Mouse (Mus musculus): Measurements from ENCODE around the gene 4930469K13Rik. TPM values are rescaled to one million over a fixed set of nuclear protein-coding genes. Genes with fewer than 3 reads are reported as not detected.

Gene 4930469K13Rik
- polyA plus RNA-seq, 1 experiment from 2014 or later = 0.74 TPM

DNA sequence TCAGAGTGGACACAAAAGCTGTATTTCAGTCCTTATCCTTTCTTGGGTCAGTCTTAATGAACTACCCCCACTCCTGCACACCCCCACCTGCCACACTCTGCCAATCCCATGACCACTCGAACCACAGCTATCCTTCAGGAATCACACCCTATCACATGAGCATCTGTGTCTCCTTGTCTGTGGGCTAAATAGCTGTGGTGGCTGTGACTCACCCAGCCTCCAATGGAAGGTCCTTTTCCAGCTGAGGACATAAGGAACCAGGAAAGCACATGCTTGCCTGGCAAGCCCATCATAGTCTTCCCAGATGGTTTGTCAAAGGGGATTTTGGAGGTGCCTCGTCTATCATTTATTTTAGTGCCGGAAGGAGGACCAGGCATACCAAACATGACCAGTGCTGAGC lies 20.0 kb upstream of the 4930469K13Rik start:
- Histone ChIP-seq H3K4me3 (ENCODE audit: low read depth, low read length) (no peak overlapping the region), H3K27me3 (replicated peaks; ENCODE audit: control insufficient read depth, insufficient read depth, low read length) (no peaks in the 10 kb centered on the region), H3K27ac (ENCODE audit: low read depth) (no peak overlapping the region), H3K9ac (ENCODE audit: low read length) (no peak overlapping the region), H3K36me3 (ENCODE audit: control insufficient read depth, insufficient read depth, low read length) (no peaks in the 10 kb centered on the region), H3K9me3 (ENCODE audit: control insufficient read depth, low read length) (no peaks in the 10 kb centered on the region), H3K4me1 (replicated peaks; ENCODE audit: control insufficient read depth, insufficient read depth, low read length) (no peaks in the 10 kb centered on the region; the same call in 1 of the 2 replicates), H3K4me2 (ENCODE audit: low read length) (no peak overlapping the region)
- DNase-seq (ENCODE audit: low spot score) = no peak
- ATAC-seq (replicated peaks; ENCODE audit: low FRiP score, low TSS enrichment, low read depth) = no peak
- WGBS = 69% methylated on average over 3 of the region's 3 CpGs

DNA sequence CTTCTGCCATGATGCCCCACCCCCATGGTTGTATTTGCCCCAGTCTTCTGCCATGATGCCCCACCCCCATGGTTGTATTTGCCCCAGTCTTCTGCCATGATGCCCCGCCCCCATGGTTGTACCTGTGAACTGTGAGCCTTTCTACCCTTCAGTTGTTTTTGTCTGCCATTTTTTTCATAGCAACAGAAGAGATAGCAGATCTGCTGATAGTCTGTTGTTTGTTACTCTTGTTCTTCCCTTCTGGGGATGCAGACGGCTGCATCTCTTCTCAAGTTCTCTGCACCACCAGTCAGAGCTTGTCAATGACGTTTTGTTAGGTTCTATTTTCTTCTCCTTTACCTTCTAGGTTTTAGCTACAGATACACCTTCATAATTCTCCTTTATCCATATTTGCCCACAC lies 19.2 kb upstream of the 4930469K13Rik start:
- no peaks in the 10 kb centered on the region for H3K9me3 ChIP-seq (ENCODE audit: control insufficient read depth, low read length)
- H3K4me3 ChIP-seq (ENCODE audit: low read depth, low read length) = no peak overlapping the region
- no peak overlapping the region for H3K27ac ChIP-seq (ENCODE audit: low read depth)
- H3K4me2 ChIP-seq (ENCODE audit: low read length) = no peak overlapping the region
- WGBS = 85% methylated on average over 3 of the region's 3 CpGs
- ATAC-seq (replicated peaks; ENCODE audit: low FRiP score, low TSS enrichment, low read depth) (no peak), DNase-seq (ENCODE audit: low spot score) (no peak)
- no peaks in the 10 kb centered on the region for H3K27me3 ChIP-seq (replicated peaks; ENCODE audit: control insufficient read depth, insufficient read depth, low read length)
- H3K4me1 ChIP-seq (replicated peaks; ENCODE audit: control insufficient read depth, insufficient read depth, low read length) = no peaks in the 10 kb centered on the region; the same call in 1 of the 2 replicates
- H3K36me3 ChIP-seq (ENCODE audit: control insufficient read depth, insufficient read depth, low read length) = no peaks in the 10 kb centered on the region
- no peak overlapping the region for H3K9ac ChIP-seq (ENCODE audit: low read length)

DNA sequence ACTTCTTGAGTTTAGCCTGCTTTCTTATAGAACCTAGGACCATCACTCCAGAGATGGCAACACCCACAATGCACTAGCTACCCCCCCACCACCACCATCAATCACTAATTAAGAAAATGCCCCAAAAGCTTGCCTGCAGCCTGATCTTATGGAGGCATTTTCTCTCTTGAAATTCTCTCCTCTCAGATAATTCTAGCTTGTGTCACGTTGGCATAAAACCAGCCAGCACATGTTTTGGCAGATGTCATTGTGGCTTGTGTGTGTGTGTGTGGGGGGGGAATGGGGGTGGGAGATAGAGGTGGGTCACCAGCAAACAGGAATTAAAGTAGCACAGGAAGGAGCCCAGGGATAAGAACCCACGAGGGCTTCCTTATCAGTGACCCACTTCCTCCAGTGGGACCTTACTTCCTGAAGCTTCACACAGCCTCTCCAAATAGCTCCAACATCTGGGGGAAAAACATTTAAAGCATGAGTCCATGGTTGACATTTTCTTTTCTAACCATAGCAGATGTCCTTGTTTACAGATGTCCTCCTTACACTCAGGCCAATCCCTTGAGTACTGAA lies 18.3 kb upstream of the 4930469K13Rik start:
- no peaks in the 10 kb centered on the region; the same call in 1 of the 2 replicates for H3K4me1 ChIP-seq (replicated peaks; ENCODE audit: control insufficient read depth, insufficient read depth, low read length)
- H3K27ac ChIP-seq (ENCODE audit: low read depth) = no peak overlapping the region
- ATAC-seq (replicated peaks; ENCODE audit: low FRiP score, low TSS enrichment, low read depth) (no peak), DNase-seq (ENCODE audit: low spot score) (no peak)
- H3K9me3 ChIP-seq (ENCODE audit: control insufficient read depth, low read length) = no peaks in the 10 kb centered on the region
- no peak overlapping the region for H3K4me3 ChIP-seq (ENCODE audit: low read depth, low read length)
- no peak overlapping the region for H3K4me2 ChIP-seq (ENCODE audit: low read length)
- H3K9ac ChIP-seq (ENCODE audit: low read length) = no peak overlapping the region
- 64% methylated on average over 2 of the region's 2 CpGs for WGBS
- no peaks in the 10 kb centered on the region for H3K36me3 ChIP-seq (ENCODE audit: control insufficient read depth, insufficient read depth, low read length)
- no peaks in the 10 kb centered on the region for H3K27me3 ChIP-seq (replicated peaks; ENCODE audit: control insufficient read depth, insufficient read depth, low read length)

DNA sequence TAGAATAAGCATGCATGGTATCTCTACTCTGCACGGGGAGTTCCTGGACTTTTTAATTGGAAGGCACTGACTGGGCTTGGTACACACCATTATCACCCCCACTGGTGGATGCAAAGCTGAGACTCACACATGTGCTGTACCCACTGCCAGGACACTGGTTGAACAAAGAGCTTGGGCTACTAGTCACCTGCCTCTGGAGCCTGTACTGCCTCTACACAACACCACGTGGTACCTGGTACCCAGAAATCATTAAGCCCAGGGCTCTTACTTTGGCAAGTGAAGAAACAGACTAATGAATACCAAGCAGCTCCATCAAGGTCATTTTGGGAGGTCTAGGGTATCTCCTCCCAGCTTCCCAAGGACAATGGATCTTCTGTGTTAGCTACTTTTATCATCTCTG lies 15.4 kb upstream of the 4930469K13Rik start:
- H3K27me3 ChIP-seq (replicated peaks; ENCODE audit: control insufficient read depth, insufficient read depth, low read length) = no peaks in the 10 kb centered on the region
- ATAC-seq (replicated peaks; ENCODE audit: low FRiP score, low TSS enrichment, low read depth) = no peak
- 59% methylated on average over 2 of the region's 2 CpGs for WGBS

DNA sequence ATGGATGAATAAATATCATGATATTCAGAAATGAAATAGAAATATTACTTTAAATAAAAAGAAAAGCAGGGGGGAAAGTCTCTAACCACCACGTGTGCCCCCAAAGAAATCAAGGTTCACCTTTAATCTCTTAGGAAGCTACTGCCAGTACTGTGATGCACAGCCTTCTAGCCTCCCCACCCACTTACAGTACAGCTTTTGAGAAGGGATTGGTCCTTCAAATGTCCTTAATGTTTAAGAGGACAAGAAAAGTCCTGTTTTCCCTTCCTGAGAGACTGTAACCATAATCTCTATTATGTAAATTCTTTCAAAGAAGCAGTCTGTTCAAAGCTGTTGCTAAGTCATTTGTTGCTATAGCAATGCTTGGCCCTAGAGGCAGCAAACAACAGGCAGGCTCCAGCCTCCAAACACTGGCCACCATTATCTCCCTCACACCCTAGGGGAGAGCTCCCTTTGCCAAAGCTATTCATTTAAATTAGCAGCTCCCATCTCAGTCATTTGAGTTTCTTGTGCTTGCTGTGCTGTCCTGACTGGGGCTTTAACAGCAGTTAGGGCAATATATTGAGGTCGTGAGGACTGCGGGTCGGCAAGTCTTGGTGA lies 14.5 kb upstream of the 4930469K13Rik start:
- Histone ChIP-seq H3K4me3 (ENCODE audit: low read depth, low read length) (no peak overlapping the region), H3K4me2 (ENCODE audit: low read length) (no peak overlapping the region), H3K27ac (ENCODE audit: low read depth) (no peak overlapping the region), H3K4me1 (replicated peaks; ENCODE audit: control insufficient read depth, insufficient read depth, low read length) (no peaks in the 10 kb centered on the region; the same call in 1 of the 2 replicates), H3K9ac (ENCODE audit: low read length) (no peak overlapping the region), H3K9me3 (ENCODE audit: control insufficient read depth, low read length) (no peaks in the 10 kb centered on the region), H3K36me3 (ENCODE audit: control insufficient read depth, insufficient read depth, low read length) (no peaks in the 10 kb centered on the region), H3K27me3 (replicated peaks; ENCODE audit: control insufficient read depth, insufficient read depth, low read length) (no peaks in the 10 kb centered on the region)
- WGBS = 34% methylated on average over 4 of the region's 4 CpGs
- ATAC-seq (replicated peaks; ENCODE audit: low FRiP score, low TSS enrichment, low read depth) (no peak), DNase-seq (ENCODE audit: low spot score) (peak; percentile 38)

More for the DNA sequence above, 15.4 kb upstream of the 4930469K13Rik start:
- Histone ChIP-seq H3K9ac (ENCODE audit: low read length) (no peak overlapping the region), H3K4me3 (ENCODE audit: low read depth, low read length) (no peak overlapping the region), H3K4me1 (replicated peaks; ENCODE audit: control insufficient read depth, insufficient read depth, low read length) (no peaks in the 10 kb centered on the region; the same call in 1 of the 2 replicates), H3K4me2 (ENCODE audit: low read length) (no peak overlapping the region), H3K9me3 (ENCODE audit: control insufficient read depth, low read length) (no peaks in the 10 kb centered on the region), H3K36me3 (ENCODE audit: control insufficient read depth, insufficient read depth, low read length) (no peaks in the 10 kb centered on the region), H3K27ac (ENCODE audit: low read depth) (no peak overlapping the region)
- DNase-seq (ENCODE audit: low spot score) = peak; percentile 48

DNA sequence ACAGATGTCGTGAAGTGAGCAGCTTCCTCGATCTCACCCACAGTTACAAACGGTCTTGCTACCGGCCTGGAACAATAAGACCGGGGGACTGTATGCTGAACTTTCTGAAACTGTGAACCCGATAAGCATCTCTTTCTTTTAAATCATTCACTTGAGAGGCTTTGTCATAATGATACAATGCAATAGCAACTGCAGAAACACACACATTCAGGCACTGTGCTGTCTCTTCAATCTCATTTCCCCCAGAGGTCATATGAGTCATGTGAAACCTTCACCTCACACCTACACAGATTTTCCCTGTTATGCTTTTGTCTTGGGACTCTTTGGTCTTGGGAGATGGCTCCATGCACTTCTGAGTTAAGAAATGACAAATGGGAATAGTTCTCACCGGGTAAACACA lies 13.6 kb upstream of the 4930469K13Rik start:
- Histone ChIP-seq H3K9me3 (ENCODE audit: control insufficient read depth, low read length) (no peaks in the 10 kb centered on the region), H3K4me3 (ENCODE audit: low read depth, low read length) (no peak overlapping the region), H3K9ac (ENCODE audit: low read length) (no peak overlapping the region), H3K4me2 (ENCODE audit: low read length) (no peak overlapping the region), H3K4me1 (replicated peaks; ENCODE audit: control insufficient read depth, insufficient read depth, low read length) (no peaks in the 10 kb centered on the region; the same call in 1 of the 2 replicates), H3K27me3 (replicated peaks; ENCODE audit: control insufficient read depth, insufficient read depth, low read length) (no peaks in the 10 kb centered on the region), H3K36me3 (ENCODE audit: control insufficient read depth, insufficient read depth, low read length) (no peaks in the 10 kb centered on the region), H3K27ac (ENCODE audit: low read depth) (no peak overlapping the region)
- WGBS = 77% methylated on average over 7 of the region's 7 CpGs
- no peak for ATAC-seq (replicated peaks; ENCODE audit: low FRiP score, low TSS enrichment, low read depth)
- peak; percentile 39 for DNase-seq (ENCODE audit: low spot score)

DNA sequence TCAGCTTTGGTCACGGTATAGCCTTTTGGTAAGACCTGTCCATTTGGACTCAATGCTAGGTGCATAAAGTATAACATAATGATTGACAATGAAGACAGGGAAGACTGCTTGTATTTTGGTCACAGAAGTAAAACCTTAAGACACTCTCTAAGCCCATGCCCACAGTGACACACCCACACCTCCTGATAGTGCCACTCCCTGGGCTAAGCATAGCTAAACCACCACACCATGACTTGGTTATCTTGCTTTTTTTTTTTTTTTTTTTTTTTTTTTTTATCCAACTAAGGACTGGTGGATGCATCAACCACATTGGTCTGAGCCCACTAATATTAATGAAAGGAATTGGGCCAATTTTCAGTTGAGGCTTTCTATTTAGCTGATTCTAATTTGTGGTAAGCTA lies 10.9 kb upstream of the 4930469K13Rik start:
- H3K9me3 ChIP-seq (ENCODE audit: control insufficient read depth, low read length) = no peaks in the 10 kb centered on the region
- H3K27me3 ChIP-seq (replicated peaks; ENCODE audit: control insufficient read depth, insufficient read depth, low read length) = no peaks in the 10 kb centered on the region
- H3K36me3 ChIP-seq (ENCODE audit: control insufficient read depth, insufficient read depth, low read length) = no peaks in the 10 kb centered on the region
- WGBS = 96% methylated on average over 1 of the region's 1 CpGs
- H3K27ac ChIP-seq (ENCODE audit: low read depth) = no peak overlapping the region
- ATAC-seq (replicated peaks; ENCODE audit: low FRiP score, low TSS enrichment, low read depth) (no peak), DNase-seq (ENCODE audit: low spot score) (no peak)
- no peak overlapping the region for H3K4me2 ChIP-seq (ENCODE audit: low read length)
- H3K9ac ChIP-seq (ENCODE audit: low read length) = no peak overlapping the region
- H3K4me3 ChIP-seq (ENCODE audit: low read depth, low read length) = no peak overlapping the region
- H3K4me1 ChIP-seq (replicated peaks; ENCODE audit: control insufficient read depth, insufficient read depth, low read length) = no peaks in the 10 kb centered on the region

DNA sequence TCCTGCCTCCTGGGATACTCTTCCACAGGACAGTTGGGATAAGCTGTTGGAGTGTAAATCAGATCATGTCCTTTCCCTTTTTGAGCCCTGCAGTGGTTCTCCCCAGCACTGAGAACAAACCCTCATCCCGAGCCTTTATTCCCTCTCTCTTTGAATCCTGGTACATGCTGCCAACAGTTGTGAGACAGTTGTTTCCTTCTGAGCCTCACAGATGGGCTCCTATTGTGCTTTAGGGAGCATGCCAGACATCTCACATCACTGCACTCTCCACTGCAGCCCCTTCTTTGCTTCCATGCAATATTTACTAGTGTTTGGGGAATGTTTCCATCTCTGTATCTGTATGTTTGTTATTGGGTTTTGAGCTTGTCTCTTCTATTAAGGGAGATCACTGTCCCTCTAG lies 6.6 kb upstream of the 4930469K13Rik start:
- Histone ChIP-seq H3K27me3 (replicated peaks; ENCODE audit: control insufficient read depth, insufficient read depth, low read length) (no peaks in the 10 kb centered on the region), H3K9ac (ENCODE audit: low read length) (no peak overlapping the region)

DNA sequence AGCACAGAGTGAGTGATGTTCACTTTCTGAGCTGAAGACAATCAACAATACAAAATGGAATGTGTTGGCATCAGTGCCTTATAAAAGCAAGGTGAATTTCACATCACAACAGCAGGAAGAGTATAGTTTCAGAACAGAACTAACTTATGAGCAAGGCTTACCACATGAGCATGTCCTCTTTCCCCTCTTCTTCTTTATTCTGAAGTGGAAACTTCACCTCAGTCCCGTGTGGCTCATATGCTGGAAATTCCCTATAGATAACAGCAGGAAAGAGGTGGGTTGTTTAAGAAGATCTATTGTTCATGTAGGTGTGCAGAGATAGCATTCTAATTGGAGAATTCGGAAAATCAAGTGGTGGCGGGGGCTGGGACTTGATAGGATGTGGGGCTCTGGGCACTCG lies 3.5 kb upstream of the 4930469K13Rik start:
- no peaks in the 10 kb centered on the region for H3K27me3 ChIP-seq (replicated peaks; ENCODE audit: control insufficient read depth, insufficient read depth, low read length)
- DNase-seq (ENCODE audit: low spot score) (no peak), ATAC-seq (replicated peaks; ENCODE audit: low FRiP score, low TSS enrichment, low read depth) (no peak)
- H3K9me3 ChIP-seq (ENCODE audit: control insufficient read depth, low read length) = no peaks in the 10 kb centered on the region
- H3K36me3 ChIP-seq (ENCODE audit: control insufficient read depth, insufficient read depth, low read length) = no peaks in the 10 kb centered on the region
- H3K9ac ChIP-seq (ENCODE audit: low read length) = no peak overlapping the region
- no peaks in the 10 kb centered on the region for H3K4me1 ChIP-seq (replicated peaks; ENCODE audit: control insufficient read depth, insufficient read depth, low read length)
- no peak overlapping the region for H3K27ac ChIP-seq (ENCODE audit: low read depth)
- H3K4me2 ChIP-seq (ENCODE audit: low read length) = no peak overlapping the region
- 83% methylated on average over 4 of the region's 4 CpGs for WGBS
- no peak overlapping the region for H3K4me3 ChIP-seq (ENCODE audit: low read depth, low read length)

More for the DNA sequence above, 6.6 kb upstream of the 4930469K13Rik start:
- Histone ChIP-seq H3K4me2 (ENCODE audit: low read length) (no peak overlapping the region), H3K27ac (ENCODE audit: low read depth) (no peak overlapping the region), H3K36me3 (ENCODE audit: control insufficient read depth, insufficient read depth, low read length) (no peaks in the 10 kb centered on the region), H3K4me1 (replicated peaks; ENCODE audit: control insufficient read depth, insufficient read depth, low read length) (no peaks in the 10 kb centered on the region), H3K4me3 (ENCODE audit: low read depth, low read length) (no peak overlapping the region), H3K9me3 (ENCODE audit: control insufficient read depth, low read length) (no peaks in the 10 kb centered on the region)
- DNase-seq (ENCODE audit: low spot score) (no peak), ATAC-seq (replicated peaks; ENCODE audit: low FRiP score, low TSS enrichment, low read depth) (no peak)
- WGBS = 54% methylated on average over 1 of the region's 1 CpGs

Measured in intestine, embryonic 14.5 days (tissue).